Comparison of ENCODE assay signal across 8 mouse cellular contexts in the genomic region with DNA sequence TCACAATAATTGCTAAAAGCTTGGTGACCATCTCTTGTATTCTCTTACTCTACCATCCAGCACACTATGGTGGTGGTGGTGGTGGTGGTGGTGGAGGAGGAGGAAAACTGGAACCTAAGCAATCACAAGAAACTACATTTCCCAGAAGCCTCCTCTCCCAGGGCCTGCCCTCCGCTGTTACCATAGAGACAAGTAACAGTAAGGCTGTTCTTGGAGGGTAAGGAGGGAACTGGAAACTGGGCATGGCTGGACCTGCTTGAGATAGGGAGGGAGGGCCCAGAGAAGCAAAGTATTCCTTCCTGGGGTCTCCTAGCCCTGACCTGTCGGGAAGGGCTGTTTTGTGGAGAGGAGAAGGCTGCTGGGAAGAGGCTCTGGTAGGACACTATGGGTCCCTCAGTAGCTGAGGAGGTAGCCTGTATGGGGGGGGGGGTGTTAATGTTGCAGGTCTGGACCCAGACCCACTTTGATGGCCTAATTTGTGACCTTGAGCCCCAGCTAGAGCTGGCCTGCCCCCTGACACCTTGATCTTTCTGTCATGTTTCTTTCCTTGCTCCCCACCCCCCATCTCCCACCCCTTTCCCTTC. TPM values are rescaled to one million over a fixed set of nuclear protein-coding genes. Genes with fewer than 3 reads are reported as not detected.
DNase-seq lines count a peak whose midpoint lies in the region; ATAC-seq and TF ChIP-seq lines count a peak whose summit lies in the region.

A gene (plus strand): TSS at position 177 of the 584 bp plus-strand sequence.

- H3K4me3 ChIP-seq in left cerebral cortex, adult 2 months: no peak within 1 kb of the TSS
- no peak within 1 kb of the TSS for H3K4me3 ChIP-seq in hindbrain, embryonic 15.5 days
- H3K4me3 ChIP-seq in midbrain, embryonic 13.5 days (replicated peaks): no peak within 1 kb of the TSS

- 21% methylated on average over 2 of the region's 2 CpGs for WGBS in hindbrain, embryonic 15.5 days
- 16% methylated on average over 2 of the region's 2 CpGs for WGBS in midbrain, embryonic 13.5 days

- no peaks in the 10 kb centered on the region for H3K27me3 ChIP-seq in hindbrain, embryonic 15.5 days
- no peaks in the 10 kb centered on the region for H3K27me3 ChIP-seq in midbrain, embryonic 13.5 days

- no peak within 1 kb of the TSS for H3K27ac ChIP-seq in left cerebral cortex, adult 2 months
- no peak within 1 kb of the TSS for H3K27ac ChIP-seq in hindbrain, embryonic 15.5 days (replicated peaks)
- no peak within 1 kb of the TSS for H3K27ac ChIP-seq in midbrain, embryonic 13.5 days

- no peaks in the 10 kb centered on the region for H3K9me3 ChIP-seq in hindbrain, embryonic 15.5 days
- no peaks in the 10 kb centered on the region for H3K9me3 ChIP-seq in midbrain, embryonic 13.5 days

- TF ChIP-seq CTCF in left cerebral cortex, adult 2 months (IDR thresholded peaks at IDR 0.05): no peak

- peak; percentile 85 for ATAC-seq in hindbrain, embryonic 15.5 days (ENCODE audit: low FRiP score, low read depth)
- peak; percentile 88 for ATAC-seq in midbrain, embryonic 13.5 days

- DNase-seq in left cerebral cortex, adult 2 months (ENCODE audit: extremely low spot score in 1 of 2, low spot score in 2 of 2): peak; percentile 14 to 22
- no peak for DNase-seq in left cerebral cortex, adult 18-20 months (ENCODE audit: low spot score in 2 of 2)
- peak; percentile 9 for DNase-seq in embryo, embryonic 11.5 days (ENCODE audit: low read depth, low spot score)
- DNase-seq in gastrocnemius, postnatal 4 days (ENCODE audit: low spot score in 2 of 2): no peak
- DNase-seq in testis, postnatal 14 days (ENCODE audit: low spot score): no peak
- no peak for DNase-seq in kidney, postnatal 10 days

- no peaks in the 10 kb centered on the region for H3K36me3 ChIP-seq in hindbrain, embryonic 15.5 days
- H3K36me3 ChIP-seq in midbrain, embryonic 13.5 days: no peaks in the 10 kb centered on the region

- intact Hi-C loops in left cerebral cortex, adult 2 months (cut with DNase I): no loop called here

- H3K9ac ChIP-seq in hindbrain, embryonic 15.5 days: no peak within 1 kb of the TSS
- H3K9ac ChIP-seq in midbrain, embryonic 13.5 days (replicated peaks): no peak within 1 kb of the TSS

- H3K4me1 ChIP-seq in hindbrain, embryonic 15.5 days (replicated peaks): 0 out of 2 replicates have a peak, but pooled peaks cover 3% of the 10 kb centered on the region
- peaks cover 2% of the 10 kb centered on the region; the same call in 1 of the 2 replicates for H3K4me1 ChIP-seq in midbrain, embryonic 13.5 days (replicated peaks)

- peak within 1 kb of the TSS; percentile 35; the same call in 1 of the 2 replicates for H3K4me2 ChIP-seq in hindbrain, embryonic 15.5 days
- no peak within 1 kb of the TSS; the same call in 1 of the 2 replicates for H3K4me2 ChIP-seq in midbrain, embryonic 13.5 days (replicated peaks)

RNA-seq across cellular contexts. Expression of the gene that starts here (rescaled TPM):
- total RNA-seq in left cerebral cortex, adult 2 months (2021): 1 to 10 TPM in 1 of 2 experiments, under 1 TPM in 1; 0.75 to 1.1 TPM
- under 1 TPM; 0.45 to 0.81 TPM for total RNA-seq in left cerebral cortex, adult 18-20 months (2021)
- 2.1 and 2.4 TPM in 2 replicates for polyA plus RNA-seq in hindbrain, embryonic 15.5 days (2015; fragmentation: Nextera tagmentation; extraction: Ambion mirVana)
- 0.24 and 0.58 TPM in 2 replicates for polyA plus RNA-seq in midbrain, embryonic 13.5 days (2015; fragmentation: Nextera tagmentation; extraction: Ambion mirVana)
- not detected for total RNA-seq in gastrocnemius, postnatal 4 days (2021)

Comparison
In these comparisons a context has a peak if more than half of its experiments do, and no peak if none do; other contexts are left out.
1. DNase-seq: peak in left cerebral cortex, adult 2 months (2 of 2) and embryo, embryonic 11.5 days (single experiment); none in left cerebral cortex, adult 18-20 months (0 of 2), gastrocnemius, postnatal 4 days (0 of 2), testis, postnatal 14 days (single experiment) and kidney, postnatal 10 days (single experiment).
2. Peak in ATAC-seq in midbrain, embryonic 13.5 days; RNA of the gene not detected or under 1 TPM.